Mouse (Mus musculus) bone marrow, adult 2 months (tissue): ENCODE results near the gene Map3k1. TPM values are rescaled to one million over a fixed set of nuclear protein-coding genes. Genes with fewer than 3 reads are reported as not detected.

Experiments used
- H3K27ac ChIP-seq: fragments of 200-500 bp; 2 replicates; pipeline ENCODE4 v1.5.1; 2012; ENCODE audit warnings: low read depth, mild to moderate bottlenecking, control low read depth, inconsistent platforms, low read length; ENCODE audit not compliant: control insufficient read depth, poor library complexity, insufficient read depth
- H3K4me1 ChIP-seq: fragments of 200-500 bp; 2 replicates; pipeline ENCODE4 v1.6.1; 2011; ENCODE audit warnings: low read length; ENCODE audit not compliant: control insufficient read depth, insufficient read depth
- H3K4me3 ChIP-seq: fragments of 200-500 bp; replicated peaks from 2 replicates; pipeline ENCODE3; 2011; ENCODE audit warnings: mild to moderate bottlenecking, low read depth, low read length, control low read depth; ENCODE audit not compliant: control insufficient read depth
- CTCF ChIP-seq: fragments of 200-500 bp; IDR thresholded peaks from 2 replicates; pipeline ENCODE4 v1.5.1; 2011; ENCODE audit warnings: low read length, control low read depth; ENCODE audit not compliant: control insufficient read depth, insufficient read depth
- POLR2A ChIP-seq: fragments of 200-500 bp; IDR thresholded peaks from 2 replicates; pipeline ENCODE4 v1.6.1; 2011; ENCODE audit warnings: low read depth, mild to moderate bottlenecking, control low read depth, low read length, borderline replicate concordance; ENCODE audit not compliant: control insufficient read depth
- WGBS: fragments of 180-500 bp; shearing (Covaris S2); methylation state at CpG from one replicate; pipeline ENCODE4 v1.1.7; 2018; 5-methylcytosine and 5-hydroxymethylcytosine counted together
- polyA plus RNA-seq: library from polyadenylated mRNA; stranded (reverse); fragments of >200 nt; gene quantifications from 2 replicates; pipeline ENCODE4 v1.2.4, GENCODE M21; 2011; ENCODE audit warnings: low replicate concordance; ENCODE audit not compliant: missing spikeins, insufficient read depth, insufficient read length

Map3k1 gene
- polyA plus RNA-seq, 1 experiment: 30.7 TPM

DNA sequence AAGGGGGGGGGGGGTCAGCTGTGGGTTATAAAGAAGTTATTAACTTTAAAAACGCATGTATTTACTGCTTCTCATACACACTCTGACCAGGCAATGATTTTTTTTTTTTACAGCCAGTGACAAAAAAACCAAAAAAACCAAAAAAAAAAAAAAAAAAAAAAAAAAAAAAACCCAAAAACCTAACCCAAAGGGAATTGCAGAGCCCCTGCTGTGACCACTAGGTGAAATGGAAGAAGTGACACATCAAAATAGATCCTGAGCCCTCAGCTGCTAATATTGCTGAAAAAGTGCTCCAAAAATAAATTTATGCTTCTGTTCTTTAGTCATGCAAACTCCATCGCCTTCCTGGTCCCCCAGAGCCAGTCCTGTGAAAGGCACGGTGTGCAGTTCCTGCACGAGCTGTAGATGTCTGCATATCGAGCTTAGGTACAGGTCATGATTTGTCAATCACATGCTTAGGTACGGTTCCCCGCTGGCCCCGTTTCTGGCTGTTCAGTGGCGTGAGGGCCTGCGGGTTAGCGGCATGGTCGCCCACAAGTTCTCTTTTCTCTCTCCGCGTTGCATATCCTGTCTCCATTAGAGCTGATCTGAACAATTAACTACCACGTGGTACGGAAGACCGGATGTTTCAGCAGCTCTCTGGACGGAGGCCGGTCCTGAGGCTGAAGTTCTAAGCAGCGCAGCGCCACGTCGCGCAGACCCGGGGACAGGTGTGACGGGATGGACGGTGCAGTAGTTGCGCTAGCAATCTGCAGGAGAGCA, 60.3 kb downstream of the Map3k1 start:
- H3K27ac ChIP-seq: no peak overlapping the region
- TF ChIP-seq POLR2A (no peak), CTCF (no peak)
- peaks cover 2% of the 10 kb centered on the region; the same call in 1 of the 2 replicates for H3K4me1 ChIP-seq
- WGBS: 93% methylated on average over 28 of the region's 28 CpGs
- H3K4me3 ChIP-seq: no peak overlapping the region

DNA sequence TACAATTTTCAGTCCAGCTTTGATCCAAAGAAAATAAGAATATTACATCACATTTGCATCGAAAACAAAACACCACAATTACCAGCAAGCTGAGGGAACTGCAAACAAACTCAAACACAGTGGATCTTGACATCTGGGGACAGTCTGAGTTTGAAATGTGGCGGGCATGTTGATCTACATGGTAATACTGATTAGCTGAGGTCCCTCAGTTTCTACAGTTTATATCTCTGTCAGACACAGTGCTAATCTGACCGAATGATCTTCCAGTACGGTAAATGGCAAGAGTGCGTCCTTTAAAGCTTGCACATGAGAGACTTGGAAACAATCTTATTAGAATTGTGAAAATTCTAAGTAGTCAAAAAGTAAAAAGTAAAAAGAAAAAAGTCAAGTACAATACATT, 62.0 kb downstream of the Map3k1 start:
- 58% methylated on average over 5 of the region's 5 CpGs for WGBS
- no peak overlapping the region for H3K27ac ChIP-seq
- peaks cover 2% of the 10 kb centered on the region; the same call in 1 of the 2 replicates for H3K4me1 ChIP-seq
- H3K4me3 ChIP-seq: no peak overlapping the region
- TF ChIP-seq POLR2A (no peak), CTCF (no peak)

- TF ChIP-seq CTCF (no peak), POLR2A (no peak)
- Histone ChIP-seq H3K4me1 (peaks cover 2% of the 10 kb centered on the region; the same call in 1 of the 2 replicates), H3K4me3 (no peak overlapping the region), H3K27ac (no peak overlapping the region)
- 53% methylated on average over 7 of the region's 7 CpGs for WGBS
Measured at GRCm38 (mm10) chr13:111745216-111745615, 63.6 kb downstream of the Map3k1 start.

DNA sequence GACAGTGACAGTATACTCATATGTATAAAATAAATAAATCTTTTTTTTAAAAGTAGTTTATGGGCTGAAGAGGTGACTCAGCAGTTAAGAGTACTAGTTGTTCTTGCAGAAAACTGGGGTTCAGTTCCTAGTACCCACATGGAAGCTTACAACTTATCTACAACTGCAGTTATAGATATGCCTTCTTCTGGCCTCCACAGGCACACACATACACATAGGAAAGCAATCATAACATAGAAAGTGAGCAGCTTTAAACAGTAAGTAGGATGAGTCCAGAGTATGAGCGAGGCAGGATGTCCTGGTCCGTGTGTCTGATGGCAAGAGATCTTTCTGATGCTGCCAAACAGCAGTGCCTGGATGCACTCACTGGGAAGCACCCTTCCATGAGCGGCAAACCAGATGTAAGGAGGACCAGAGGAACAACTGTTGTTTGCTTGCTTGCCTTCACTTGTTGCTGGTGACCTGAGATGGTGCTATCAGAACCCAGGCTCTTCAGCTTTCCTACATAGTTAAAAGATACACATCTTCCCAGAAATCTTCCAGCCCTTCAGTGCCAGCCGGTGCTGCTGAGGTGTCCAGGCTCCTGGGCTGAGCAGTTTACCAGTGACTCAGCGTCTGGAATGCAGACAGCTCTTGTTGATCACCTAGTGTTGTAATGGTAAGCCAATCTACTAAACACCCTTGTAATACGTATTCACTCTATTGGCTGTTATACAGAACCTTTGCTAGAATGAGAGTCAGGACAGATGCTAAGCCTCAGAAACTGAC, 64.4 kb downstream of the Map3k1 start:
- Histone ChIP-seq H3K4me1 (peaks cover 2% of the 10 kb centered on the region; the same call in 1 of the 2 replicates), H3K27ac (no peak overlapping the region), H3K4me3 (no peak overlapping the region)
- no peak for TF ChIP-seq CTCF
- TF ChIP-seq POLR2A: no peak
- WGBS: 82% methylated on average over 6 of the region's 6 CpGs

- Histone ChIP-seq H3K4me1 (peaks cover 2% of the 10 kb centered on the region; the same call in 1 of the 2 replicates), H3K27ac (no peak overlapping the region), H3K4me3 (no peak overlapping the region)
- WGBS: 51% methylated on average over 6 of the region's 6 CpGs
- TF ChIP-seq POLR2A (no peak), CTCF (peak; percentile 34)
Measured at GRCm38 (mm10) chr13:111741991-111742615, 66.7 kb downstream of the Map3k1 start.

DNA sequence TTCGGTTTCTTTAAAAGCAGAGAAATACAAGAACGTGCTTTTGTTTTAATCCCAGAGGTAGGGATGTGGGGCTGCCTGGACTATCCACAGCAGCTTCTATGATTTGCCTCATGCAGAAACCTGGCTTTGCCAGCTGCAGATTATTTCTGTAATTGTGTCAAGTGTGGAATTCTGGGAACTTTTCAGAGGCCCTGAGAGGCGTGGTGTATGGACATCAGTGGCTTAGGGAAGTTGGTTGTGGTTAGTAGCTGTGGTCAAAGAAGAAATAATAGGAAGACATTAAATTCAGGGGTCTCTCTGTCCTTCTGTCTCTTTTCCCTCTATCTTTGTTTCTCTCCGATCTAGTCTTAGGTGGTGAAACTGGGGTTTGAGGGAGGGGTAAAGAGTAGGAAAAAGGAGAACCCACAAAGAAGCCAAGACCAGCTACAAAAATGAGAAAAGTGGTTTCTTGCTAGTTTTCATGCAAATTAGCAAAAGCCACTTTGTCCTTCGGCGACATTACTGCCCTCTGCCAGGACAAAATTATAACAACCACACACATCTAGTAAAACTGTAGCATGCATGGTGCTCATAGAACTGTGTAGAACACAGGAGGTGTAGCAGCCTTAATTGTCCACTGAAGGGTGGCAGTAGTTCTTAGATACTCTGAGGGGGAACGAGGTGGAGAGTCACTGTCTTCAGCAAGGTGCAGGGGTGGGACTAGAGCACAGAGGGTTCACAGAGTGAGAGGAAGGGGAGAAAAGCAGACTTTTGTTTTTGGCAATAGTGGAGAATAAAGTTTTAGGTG, 67.4 kb downstream of the Map3k1 start:
- 26% methylated on average over 7 of the region's 7 CpGs for WGBS
- no peak overlapping the region for H3K27ac ChIP-seq
- H3K4me3 ChIP-seq: no peak overlapping the region
- H3K4me1 ChIP-seq: peaks cover 2% of the 10 kb centered on the region; the same call in 1 of the 2 replicates
- TF ChIP-seq CTCF (no peak), POLR2A (no peak)

GRCm38 (mm10) chr13:111726898-111727297, 81.9 kb downstream of the Map3k1 start:
- 82% methylated on average over 5 of the region's 5 CpGs for WGBS
- Histone ChIP-seq H3K27ac (no peak overlapping the region), H3K4me1 (no peaks in the 10 kb centered on the region), H3K4me3 (no peak overlapping the region)
- TF ChIP-seq POLR2A (no peak), CTCF (no peak)
